Mouse (Mus musculus): ENCODE results near the gene Asphd2.

Gene Asphd2

DNA sequence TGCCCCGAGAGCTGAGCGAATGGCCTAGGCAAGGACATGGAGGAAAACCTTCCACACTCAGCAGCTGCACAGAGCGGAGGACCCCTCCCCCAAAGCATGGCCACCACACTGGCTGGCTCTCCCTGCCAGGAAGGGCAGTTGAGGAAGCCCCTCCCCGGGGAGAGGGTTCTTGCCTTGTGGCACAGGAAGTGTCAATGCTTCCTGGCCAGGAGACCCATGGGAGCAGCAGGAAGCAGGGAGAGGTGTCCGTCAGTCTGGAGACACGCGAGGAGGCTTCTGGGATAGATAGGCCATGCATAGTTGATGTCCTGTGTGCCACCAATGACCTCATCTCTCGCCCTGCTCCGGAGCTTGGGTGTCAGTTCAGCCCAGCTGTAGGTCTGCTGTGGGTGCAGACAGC lies 38.3 kb downstream of the Asphd2 start:
- no peak for DNase-seq (ENCODE audit: low read depth in 1 of 2, low spot score in 2 of 2)

DNA sequence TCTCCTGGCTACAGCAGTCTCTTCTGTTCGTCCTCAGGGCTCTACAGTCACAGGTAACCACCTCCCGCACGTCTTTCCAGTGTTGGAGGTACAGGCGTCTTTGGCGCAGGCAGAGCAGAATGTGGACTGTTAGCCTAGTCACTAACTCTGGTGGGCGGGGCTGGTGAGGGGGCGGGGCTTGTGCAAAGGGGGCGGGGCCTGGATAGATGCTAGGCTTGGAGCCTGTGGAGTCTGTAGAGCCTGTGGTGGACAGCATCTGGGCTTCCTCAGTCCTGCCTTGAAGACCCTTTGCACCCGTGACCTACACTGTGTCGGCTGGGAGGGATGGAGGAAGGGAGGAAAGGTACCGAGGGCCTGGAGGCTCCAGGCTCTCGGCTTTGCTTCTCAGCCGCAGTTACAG lies 38.8 kb downstream of the Asphd2 start, which contains the start of gene Gm6583:
TSS of gene Gm6583 (minus strand) at position 124 of the 400 bp plus-strand sequence.
- DNase-seq (ENCODE audit: low read depth in 1 of 2, low spot score in 2 of 2): no peak

DNA sequence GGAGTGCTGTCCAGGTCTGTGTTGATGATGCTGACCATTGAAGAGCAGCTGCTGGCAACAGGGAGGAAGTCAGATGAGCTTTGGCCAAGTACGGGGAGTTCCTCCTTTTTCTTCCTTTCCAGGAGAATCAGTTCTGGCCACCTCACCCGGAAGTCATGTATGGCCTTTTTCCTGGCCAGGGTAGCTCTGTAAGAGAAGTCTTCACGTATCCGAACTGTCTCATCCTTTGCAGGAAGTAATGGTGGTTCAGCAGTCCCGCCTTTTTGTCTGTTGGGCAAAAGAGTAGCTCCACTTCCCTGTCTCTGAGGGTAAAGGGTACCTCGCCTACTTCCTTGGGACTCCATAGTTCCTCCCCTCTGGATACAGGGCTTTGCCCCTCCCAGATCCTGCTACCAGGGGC lies 39.2 kb downstream of the Asphd2 start:
- DNase-seq (ENCODE audit: low read depth in 1 of 2, low spot score in 2 of 2): no peak

DNA sequence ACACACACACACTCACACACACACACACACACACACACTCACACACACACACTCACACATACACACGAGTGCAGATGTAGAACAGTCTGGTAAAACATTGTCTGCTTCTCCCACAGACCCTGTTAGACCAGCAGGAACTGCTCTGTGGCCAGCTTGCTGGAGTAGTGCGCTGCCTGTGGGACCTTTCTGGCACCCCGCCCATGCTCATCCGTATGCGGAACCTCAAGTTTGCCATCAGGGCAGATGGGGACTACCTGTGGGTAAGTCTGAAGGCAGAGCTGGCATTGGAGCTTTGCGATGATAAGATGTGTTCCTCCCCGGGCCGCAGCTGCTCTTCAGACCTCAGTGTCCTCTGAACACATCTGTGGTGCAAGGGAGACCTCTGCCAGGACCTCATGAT lies 45.5 kb downstream of the Asphd2 start:
- DNase-seq (ENCODE audit: low read depth in 1 of 2, low spot score in 2 of 2): no peak

DNA sequence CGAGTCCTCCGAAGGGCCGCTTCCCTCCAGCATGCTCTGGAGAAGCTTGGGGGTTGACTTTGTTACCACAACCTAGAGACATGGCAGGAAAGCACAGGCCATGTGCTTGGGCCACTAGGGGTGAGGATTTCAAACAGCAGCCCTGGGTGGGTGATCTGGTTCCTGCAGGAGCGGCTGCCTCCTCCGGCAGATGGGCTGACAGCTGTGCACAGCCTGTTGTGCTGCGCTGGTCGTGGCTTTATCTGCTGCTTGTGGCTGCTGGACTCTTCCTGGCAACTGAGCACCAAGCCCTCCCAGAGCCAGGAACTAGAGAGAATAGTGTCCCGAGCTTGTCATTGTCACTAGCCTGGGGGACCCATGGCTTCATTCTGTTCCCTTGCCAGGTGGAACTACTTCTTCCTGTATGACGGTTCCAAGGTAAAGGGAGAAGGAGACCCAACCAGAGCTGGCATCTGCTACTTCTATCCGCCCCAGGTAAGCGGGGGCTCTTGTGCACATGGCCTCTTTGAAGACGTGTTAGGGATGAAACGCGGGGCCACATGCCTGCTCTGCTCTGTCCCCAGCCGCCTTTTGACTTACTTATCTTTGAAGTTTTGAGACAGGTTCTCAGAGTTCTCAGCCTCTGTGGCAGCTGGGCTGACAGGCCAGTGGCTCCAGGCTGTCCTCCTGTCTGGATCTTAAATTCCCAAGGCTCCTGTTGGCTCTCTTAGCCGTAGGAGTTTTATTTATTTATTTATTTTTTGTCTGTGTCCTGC lies 48.3 kb downstream of the Asphd2 start:
- DNase-seq (ENCODE audit: low read depth in 1 of 2, low spot score in 2 of 2): no peak

DNA sequence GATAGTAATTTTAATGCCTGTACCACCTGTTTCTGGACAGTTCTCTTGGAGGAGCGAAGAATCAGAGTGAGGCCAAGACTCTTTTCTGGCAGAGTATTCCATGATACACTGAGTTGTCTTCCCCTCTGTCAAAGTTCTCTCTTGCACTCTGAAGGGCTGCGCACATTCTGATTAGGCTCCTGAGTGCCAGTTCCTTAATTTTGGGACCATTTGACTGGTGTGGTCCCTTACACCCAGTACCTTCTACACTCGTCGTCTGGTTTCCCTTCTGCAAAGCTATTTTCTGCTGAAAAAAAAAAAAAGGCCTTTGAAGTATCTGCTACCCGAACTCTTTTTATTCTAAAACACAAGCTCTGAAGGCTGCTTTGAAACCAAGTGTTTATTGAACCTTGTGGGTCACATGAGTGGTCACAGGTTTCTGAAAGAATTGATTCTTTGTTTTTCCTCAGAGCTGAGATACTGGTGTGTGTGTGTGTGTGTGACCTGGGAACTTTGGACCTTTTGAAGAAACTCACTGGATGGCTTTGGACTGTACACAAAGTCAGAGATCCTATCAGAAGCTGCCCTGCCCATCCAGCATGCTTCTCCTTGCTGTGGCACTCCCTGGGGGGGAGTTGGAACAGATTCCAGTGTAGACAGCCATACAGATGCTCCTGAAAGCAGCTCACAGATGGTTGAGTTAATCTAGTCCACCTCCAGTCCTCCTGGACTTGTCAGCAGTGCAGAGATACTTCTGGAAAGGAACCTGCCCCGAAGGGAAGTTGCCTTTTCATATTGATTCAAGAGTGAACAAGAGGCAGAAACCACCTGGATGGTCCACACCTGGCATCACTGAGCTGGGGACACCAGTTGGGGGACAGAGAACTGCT lies 50.3 kb downstream of the Asphd2 start:
- peak in 1 of 2 experiments; percentile 38 for DNase-seq (ENCODE audit: low read depth in 1 of 2, low spot score in 2 of 2)

DNA sequence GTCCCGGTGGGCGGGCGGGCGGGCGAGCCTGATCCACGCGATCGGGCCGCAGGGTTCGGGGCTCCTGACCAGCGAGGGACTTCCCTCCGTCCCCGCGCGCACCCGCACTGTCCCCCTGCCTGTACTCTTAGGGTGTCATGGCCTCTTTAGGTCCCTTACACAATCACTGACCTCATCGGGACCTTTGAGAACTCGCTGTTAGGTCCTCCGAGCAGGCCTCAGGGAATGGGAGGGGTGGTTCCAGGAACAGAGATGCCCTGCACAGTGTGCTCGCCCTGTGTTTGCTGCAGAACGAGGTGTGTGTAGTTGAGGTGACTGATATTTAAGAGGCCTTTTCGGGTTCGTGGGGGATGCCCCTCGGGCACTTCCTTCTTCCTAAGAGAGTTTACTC lies 51.5 kb downstream of the Asphd2 start:
- DNase-seq (ENCODE audit: low read depth in 1 of 2, low spot score in 2 of 2): no peak

DNA sequence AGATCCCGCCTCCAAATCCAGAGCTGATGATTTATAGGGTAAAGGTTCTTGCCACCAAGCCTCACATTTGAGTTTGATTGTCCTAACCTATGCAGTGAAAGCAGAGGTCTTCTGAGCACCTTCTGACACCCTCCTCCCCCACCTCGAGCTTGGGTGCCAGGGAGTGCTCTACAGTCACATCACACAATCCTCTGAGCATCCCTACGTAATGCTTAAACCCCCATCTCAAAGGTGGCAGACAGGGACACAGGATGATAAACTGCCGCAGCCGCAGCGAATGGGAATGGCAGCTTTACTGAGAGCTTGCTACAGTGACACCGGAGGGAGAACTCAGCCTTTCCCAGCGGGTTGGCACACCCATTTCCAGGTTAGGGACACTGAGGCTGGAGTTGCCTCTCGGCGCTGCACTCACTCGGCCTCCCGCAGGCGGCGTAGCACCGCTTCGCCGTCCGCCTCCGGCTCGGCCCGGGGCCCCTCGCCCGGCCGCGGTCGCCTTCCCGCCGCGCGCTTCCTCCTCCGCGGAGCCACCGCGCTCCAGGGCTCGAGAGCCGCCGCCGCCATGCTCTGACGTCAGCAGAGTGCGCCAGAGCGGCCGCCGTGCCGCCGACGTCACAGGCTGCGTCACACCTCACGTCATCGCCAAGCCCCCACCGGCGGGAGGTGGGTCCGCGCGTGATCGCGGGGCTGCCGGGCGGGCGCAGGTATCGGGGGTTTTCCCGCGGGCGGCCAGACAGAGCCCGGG lies 52.0 kb downstream of the Asphd2 start, which contains the start of the genes Srrd and Hps4:
TSS of gene Srrd (minus strand) at position 578 of the 742 bp plus-strand sequence.
TSS of gene Hps4 (plus strand) at position 621 of the 742 bp plus-strand sequence.
- peak; percentile 64 to 91 for DNase-seq (ENCODE audit: low read depth in 1 of 2, low spot score in 2 of 2)

DNA sequence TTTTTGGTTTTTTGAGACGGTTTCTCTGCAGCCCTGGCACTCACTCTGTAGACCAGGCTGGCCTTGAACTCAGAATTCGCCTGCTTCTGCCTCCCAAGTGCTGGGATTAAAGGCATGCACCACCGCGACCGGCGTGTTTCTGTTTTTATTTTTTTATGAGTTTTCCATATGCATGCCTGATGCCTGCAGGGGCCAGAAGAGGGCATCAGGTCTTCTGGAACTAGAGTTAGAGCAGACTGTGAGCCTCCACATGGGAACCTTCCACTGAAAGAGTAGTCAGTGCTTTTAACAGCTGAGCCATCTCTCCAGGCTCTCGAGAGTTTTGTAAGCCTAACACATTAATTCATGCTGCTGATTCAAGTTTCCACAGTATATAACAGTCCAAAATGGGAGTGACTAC lies 55.5 kb downstream of the Asphd2 start:
- DNase-seq (ENCODE audit: low read depth in 1 of 2, low spot score in 2 of 2): no peak

DNA sequence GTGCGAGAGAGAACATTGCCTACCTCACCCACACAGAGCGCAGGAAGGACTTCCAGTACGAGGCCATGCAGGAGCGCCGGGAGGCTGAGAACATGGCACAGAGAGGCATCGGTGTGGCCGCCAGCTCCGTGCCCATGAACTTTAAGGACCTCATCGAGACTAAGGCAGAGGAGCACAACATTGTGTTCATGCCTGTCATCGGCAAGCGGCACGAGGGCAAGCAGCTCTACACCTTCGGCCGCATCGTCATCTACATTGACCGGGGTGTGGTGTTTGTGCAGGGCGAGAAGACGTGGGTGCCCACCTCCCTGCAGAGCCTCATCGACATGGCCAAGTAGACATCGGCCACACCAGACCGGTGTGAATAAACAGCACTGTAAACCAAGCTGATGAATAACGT lies 57.7 kb downstream of the Asphd2 start:
- no peak for DNase-seq (ENCODE audit: low read depth in 1 of 2, low spot score in 2 of 2)

DNA sequence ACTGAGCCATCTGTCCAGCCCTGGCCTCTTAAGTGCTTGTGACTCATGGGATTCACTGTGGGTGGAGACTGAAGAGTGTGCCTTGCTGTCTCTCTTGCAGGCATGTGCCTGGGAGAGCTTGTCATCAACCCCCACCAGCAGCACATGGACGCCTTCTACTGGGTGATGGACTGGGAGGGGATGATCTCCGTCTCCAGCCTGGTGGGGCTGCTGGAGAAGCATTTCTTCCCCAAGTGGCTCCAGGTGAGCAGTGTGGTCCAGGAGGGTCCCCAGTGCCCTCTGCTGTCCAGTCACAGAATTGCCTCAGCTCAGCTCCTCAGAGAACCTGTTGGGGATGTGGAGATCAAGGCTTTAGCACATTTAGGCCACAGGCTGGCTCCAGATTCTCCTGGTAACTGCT lies 59.2 kb downstream of the Asphd2 start:
- DNase-seq (ENCODE audit: low read depth in 1 of 2, low spot score in 2 of 2): no peak

Measured in monocyte, adult 2 months (primary cell).